Mouse (Mus musculus) limb, embryonic 11.5 days (tissue): ENCODE data around the gene Zer1. TPM values are rescaled to one million over a fixed set of nuclear protein-coding genes. Genes with fewer than 3 reads are reported as not detected.

Experiments
- ATAC-seq: fragments of 200-750 bp; cut with Nextera tagmentation; 2 replicates; pipeline ENCODE4 v1.8.0; 2017; ENCODE audit warnings: low read depth; ENCODE audit not compliant: insufficient number of reproducible peaks, low FRiP score, low TSS enrichment
- DNase-seq: peaks from one replicate; pipeline ENCODE4 v3.0.0-alpha.2; 2015; ENCODE audit warnings: low spot score
- H3K27ac ChIP-seq: fragments of 300-500 bp; sonication (generic); replicated peaks from 2 replicates; pipeline ENCODE4 v1.5.1; 2014; ENCODE audit warnings: low read depth, mild to moderate bottlenecking, low read length
- H3K27me3 ChIP-seq: fragments of 300-500 bp; sonication (generic); 2 replicates; pipeline ENCODE4 v1.6.1; 2014; ENCODE audit warnings: mild to moderate bottlenecking, low read length, mixed read lengths; ENCODE audit not compliant: control insufficient read depth, insufficient read depth
- H3K36me3 ChIP-seq: fragments of 300-500 bp; sonication (generic); 2 replicates; pipeline ENCODE4 v1.6.1; 2014; ENCODE audit warnings: mild to moderate bottlenecking, low read length, moderate library complexity, mixed read lengths; ENCODE audit not compliant: control insufficient read depth, insufficient read depth
- H3K4me1 ChIP-seq: fragments of 300-500 bp; sonication (generic); 2 replicates; pipeline ENCODE4 v1.6.1; 2014; ENCODE audit warnings: low read length, mixed read lengths; ENCODE audit not compliant: control insufficient read depth, insufficient read depth
- H3K4me2 ChIP-seq: fragments of 300-500 bp; sonication (generic); 2 replicates; pipeline ENCODE4 v1.6.1; 2014; ENCODE audit warnings: low read depth, mild to moderate bottlenecking, moderate library complexity; ENCODE audit not compliant: severe bottlenecking
- H3K4me3 ChIP-seq: fragments of 300-500 bp; sonication (generic); 2 replicates; pipeline ENCODE4 v1.5.1; 2014; ENCODE audit warnings: low read depth, low read length
- H3K9ac ChIP-seq: fragments of 300-500 bp; sonication (generic); 2 replicates; pipeline ENCODE4 v1.6.1; 2014; ENCODE audit warnings: mild to moderate bottlenecking, low read length
- H3K9me3 ChIP-seq: fragments of 300-500 bp; sonication (generic); 2 replicates; pipeline ENCODE4 v1.6.1; 2016; ENCODE audit warnings: low read length; ENCODE audit not compliant: control insufficient read depth
- WGBS: fragments of 180-500 bp; shearing (Covaris S2); extraction: QIAGEN DNeasy Blood & Tissue Kit; methylation state at CpG from one replicate; pipeline ENCODE4 v1.1.7; 2014; 5-methylcytosine and 5-hydroxymethylcytosine counted together
- polyA plus RNA-seq: library from polyadenylated mRNA; unstranded; fragments of >200 nt; fragmentation: Nextera tagmentation; extraction: Ambion mirVana; gene quantifications from 2 replicates; pipeline ENCODE4 v1.2.1, GENCODE M21; 2014

The Zer1 gene
- polyA plus RNA-seq, 1 experiment from 2014 or later, result 6.7 TPM

DNA sequence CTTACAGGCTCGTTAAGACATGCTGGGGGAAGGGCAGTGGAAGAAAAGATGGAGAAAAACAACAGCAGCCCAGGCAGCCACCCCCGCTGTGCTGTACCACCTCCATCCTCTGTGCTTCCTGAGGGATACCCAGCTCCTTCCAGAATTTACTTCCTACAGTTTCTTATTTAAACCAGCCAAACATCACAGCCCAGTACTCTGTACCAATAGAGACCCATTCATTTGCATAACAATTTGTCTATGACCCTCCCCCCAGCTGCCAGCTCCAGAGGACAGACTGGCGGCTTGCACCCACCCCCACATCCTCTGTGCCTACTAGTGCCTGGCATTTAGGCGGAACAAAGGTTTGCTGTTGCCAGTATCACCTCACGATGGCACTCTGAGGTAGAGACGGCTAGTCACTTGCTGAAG lies 4.7 kb downstream of the Zer1 start:
- no peak overlapping the region for H3K4me3 ChIP-seq
- H3K4me1 ChIP-seq, result peaks cover 6% of the 10 kb centered on the region
- no peaks in the 10 kb centered on the region for H3K27me3 ChIP-seq
- no peak for DNase-seq
- no peaks in the 10 kb centered on the region for H3K9me3 ChIP-seq
- H3K27ac ChIP-seq, result no peak overlapping the region
- H3K9ac ChIP-seq, result no peak overlapping the region
- no peak overlapping the region for H3K4me2 ChIP-seq
- 31% methylated on average over 6 of the region's 6 CpGs for WGBS
- H3K36me3 ChIP-seq, result no peaks in the 10 kb centered on the region
- no peak for ATAC-seq

DNA sequence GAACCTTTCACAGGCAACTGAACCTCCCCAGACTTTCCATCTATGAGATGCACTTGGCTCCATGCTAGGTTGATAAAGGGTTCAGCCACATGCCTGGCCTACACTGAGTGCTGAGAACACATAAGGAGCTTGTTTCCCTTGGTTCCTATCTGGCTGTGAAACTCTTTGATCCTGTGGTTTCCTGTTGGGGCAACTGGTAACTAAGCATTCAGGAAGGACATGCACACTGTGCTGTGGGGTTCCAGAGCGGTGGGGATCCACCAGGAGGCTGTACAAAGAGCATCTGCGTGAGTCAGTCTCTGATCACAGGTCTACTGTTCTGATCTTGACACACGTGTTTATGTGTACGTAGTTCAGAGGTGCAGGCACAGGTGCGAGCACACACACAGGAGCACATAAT lies 11.8 kb downstream of the Zer1 start:
- H3K36me3 ChIP-seq, result peaks cover 10% of the 10 kb centered on the region

DNA sequence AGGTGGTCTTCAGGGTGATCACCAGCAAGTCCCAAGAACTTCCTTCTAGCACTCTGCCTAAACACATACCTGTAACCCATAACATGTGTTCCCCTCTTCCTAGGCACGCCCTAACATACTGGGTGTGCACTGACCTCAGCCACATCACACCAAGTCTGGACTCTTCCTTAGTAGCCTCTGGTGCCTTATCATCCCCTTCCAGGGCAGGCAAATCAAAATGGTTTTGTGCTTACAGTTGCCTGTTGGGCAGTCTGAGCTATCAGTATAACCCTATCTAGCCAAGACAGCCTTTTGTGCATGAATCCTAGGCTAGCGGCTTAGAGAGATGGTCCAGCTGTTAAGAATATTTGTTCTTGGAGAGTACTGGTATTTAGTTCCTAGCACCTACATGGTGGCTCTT lies 12.9 kb downstream of the Zer1 start:
- 97% methylated on average over 2 of the region's 2 CpGs for WGBS
- ATAC-seq, result no peak
- H3K27me3 ChIP-seq, result no peaks in the 10 kb centered on the region
- H3K36me3 ChIP-seq, result peaks cover 10% of the 10 kb centered on the region
- no peak for DNase-seq
- no peak overlapping the region for H3K9ac ChIP-seq
- no peak overlapping the region for H3K27ac ChIP-seq
- no peak overlapping the region for H3K4me3 ChIP-seq
- H3K4me2 ChIP-seq, result no peak overlapping the region
- H3K9me3 ChIP-seq, result no peaks in the 10 kb centered on the region
- no peaks in the 10 kb centered on the region for H3K4me1 ChIP-seq

More for the DNA sequence above, 11.8 kb downstream of the Zer1 start:
- Histone ChIP-seq H3K4me3 (no peak overlapping the region), H3K4me1 (no peaks in the 10 kb centered on the region), H3K4me2 (no peak overlapping the region), H3K27ac (no peak overlapping the region), H3K27me3 (no peaks in the 10 kb centered on the region), H3K9ac (no peak overlapping the region), H3K9me3 (no peaks in the 10 kb centered on the region)
- DNase-seq (no peak), ATAC-seq (no peak)
- WGBS, result 92% methylated on average over 5 of the region's 5 CpGs

DNA sequence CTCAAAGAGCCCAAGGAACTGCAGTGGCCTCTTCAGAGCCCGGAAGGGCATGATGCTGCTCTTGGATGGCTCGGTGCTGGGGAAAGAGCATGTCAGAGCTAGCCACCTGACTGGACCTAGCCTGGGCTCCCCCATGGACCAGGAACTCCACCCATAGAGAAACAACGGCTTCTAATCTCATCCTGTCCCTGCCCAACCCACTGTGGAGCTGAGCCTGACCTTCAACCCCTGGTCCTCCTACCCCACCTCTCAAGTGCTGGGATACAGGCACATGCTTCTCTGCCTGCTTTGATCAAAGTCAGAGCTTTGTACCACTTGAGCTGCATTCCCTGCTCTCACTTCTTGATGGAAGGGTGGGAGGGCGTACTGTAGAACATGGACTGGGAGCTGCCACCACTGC lies 16.1 kb downstream of the Zer1 start:
- ATAC-seq, result no peak
- peaks cover 10% of the 10 kb centered on the region for H3K36me3 ChIP-seq
- H3K27me3 ChIP-seq, result no peaks in the 10 kb centered on the region
- no peak overlapping the region for H3K4me2 ChIP-seq
- no peak overlapping the region for H3K27ac ChIP-seq
- 91% methylated on average over 4 of the region's 4 CpGs for WGBS
- H3K4me1 ChIP-seq, result no peaks in the 10 kb centered on the region
- DNase-seq, result no peak
- no peaks in the 10 kb centered on the region for H3K9me3 ChIP-seq
- no peak overlapping the region for H3K4me3 ChIP-seq
- H3K9ac ChIP-seq, result no peak overlapping the region

DNA sequence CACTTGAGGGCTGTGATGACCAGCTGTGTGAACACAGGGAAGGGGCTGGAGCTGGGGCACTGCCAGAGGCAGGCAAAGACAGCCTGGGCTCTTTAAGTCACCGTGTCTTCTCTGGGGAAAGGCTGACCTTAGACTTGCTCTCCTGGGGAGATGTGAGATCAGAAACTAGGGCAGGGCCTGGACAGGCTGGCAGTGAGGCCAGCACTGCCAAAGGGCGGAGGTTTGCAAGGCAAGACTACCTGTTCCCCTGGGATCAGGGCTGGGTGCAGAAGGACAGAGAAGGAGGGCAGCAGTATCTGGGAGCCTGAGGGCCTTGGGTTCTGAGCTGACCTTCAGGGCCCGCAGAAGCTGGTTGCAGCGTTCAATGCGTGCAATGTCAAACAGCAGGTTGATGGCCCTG lies 16.7 kb downstream of the Zer1 start:
- ATAC-seq, result no peak
- no peak for DNase-seq
- H3K9ac ChIP-seq, result no peak overlapping the region
- WGBS, result 89% methylated on average over 5 of the region's 5 CpGs
- no peaks in the 10 kb centered on the region for H3K9me3 ChIP-seq
- H3K36me3 ChIP-seq, result peaks cover 10% of the 10 kb centered on the region
- H3K4me1 ChIP-seq, result no peaks in the 10 kb centered on the region
- H3K27me3 ChIP-seq, result no peaks in the 10 kb centered on the region
- no peak overlapping the region for H3K27ac ChIP-seq
- no peak overlapping the region for H3K4me2 ChIP-seq
- no peak overlapping the region for H3K4me3 ChIP-seq

DNA sequence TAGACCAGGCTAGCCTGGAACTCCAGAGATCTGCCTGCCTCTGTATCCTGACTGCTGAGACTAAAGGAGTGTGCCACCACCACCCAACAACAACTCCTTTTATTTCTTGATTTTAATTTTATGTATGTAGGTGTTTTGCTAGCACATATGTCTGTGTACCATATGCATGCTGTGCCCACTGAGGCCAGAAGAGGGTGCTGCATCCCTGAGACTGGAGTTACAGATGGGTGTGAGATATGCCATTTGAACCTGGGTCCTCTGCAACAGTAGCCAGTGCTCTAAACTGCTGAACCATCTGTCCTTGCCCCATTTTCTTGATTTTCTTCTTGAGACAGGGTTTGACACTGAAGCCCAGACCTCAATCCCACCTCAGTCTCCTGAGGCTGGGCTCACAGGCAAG lies 18.0 kb downstream of the Zer1 start:
- H3K27me3 ChIP-seq, result no peaks in the 10 kb centered on the region
- H3K4me3 ChIP-seq, result no peak overlapping the region
- H3K27ac ChIP-seq, result no peak overlapping the region; the same call in 1 of the 2 replicates
- ATAC-seq, result no peak
- no peaks in the 10 kb centered on the region for H3K4me1 ChIP-seq
- H3K9ac ChIP-seq, result no peak overlapping the region
- peaks cover 9% of the 10 kb centered on the region for H3K36me3 ChIP-seq
- DNase-seq, result peak; percentile 67
- no peaks in the 10 kb centered on the region for H3K9me3 ChIP-seq
- H3K4me2 ChIP-seq, result no peak overlapping the region

DNA sequence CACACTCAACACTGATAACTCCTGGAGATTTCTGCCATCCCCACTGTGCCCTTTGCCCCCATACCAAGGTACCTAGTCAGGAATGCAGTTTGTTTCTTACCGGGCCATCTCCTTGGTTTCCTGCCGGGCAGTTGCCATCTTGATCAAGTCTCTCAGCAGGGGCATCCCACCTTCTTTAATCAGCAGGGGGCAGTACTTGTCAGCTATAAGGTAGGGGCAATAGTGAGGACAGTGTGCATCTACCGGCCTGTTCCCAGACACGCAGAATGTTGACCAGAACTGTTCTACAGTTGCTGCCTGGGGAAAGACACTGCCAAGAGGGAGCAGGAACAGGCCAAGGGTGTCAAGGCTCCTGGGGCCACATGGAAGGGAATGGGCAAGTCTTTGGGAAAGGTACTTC lies 24.2 kb downstream of the Zer1 start:
- 72% methylated on average over 4 of the region's 4 CpGs for WGBS

DNA sequence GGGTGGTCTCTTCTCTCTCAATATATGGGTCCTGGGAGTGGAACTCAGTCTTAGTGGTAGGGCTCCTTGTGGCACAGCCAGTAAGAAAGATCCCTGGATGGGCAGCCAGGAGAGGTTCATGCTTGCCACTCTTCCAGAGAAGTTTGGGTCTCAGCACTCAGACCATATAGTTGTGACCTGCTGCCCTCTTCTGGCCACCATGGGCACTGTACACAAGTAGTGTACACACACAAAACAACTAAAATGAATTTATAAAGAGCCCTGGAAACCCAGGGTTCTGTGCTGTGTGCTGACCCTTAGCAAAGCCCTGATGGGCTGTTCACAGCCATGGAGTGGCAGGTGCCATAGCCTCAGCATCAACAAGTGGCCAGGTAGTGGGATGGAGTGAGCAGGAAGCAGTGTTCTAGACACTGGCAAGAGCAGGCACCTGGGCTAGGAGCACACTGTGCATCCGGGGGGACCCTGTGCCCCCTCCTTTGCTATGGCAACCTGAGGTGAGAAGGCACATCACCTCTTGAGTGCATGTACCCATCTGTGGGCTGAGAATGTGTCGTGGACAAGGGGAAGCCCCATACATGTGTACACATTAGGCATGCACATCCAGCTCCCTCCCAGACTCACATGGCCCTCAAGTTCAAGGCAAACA lies 28.4 kb downstream of the Zer1 start:
- WGBS, result 73% methylated on average over 2 of the region's 2 CpGs
- Histone ChIP-seq H3K27ac (no peak overlapping the region), H3K4me3 (no peak overlapping the region), H3K4me2 (no peak overlapping the region), H3K27me3 (no peaks in the 10 kb centered on the region), H3K9ac (no peak overlapping the region), H3K9me3 (no peaks in the 10 kb centered on the region), H3K4me1 (0 out of 2 replicates have a peak, but pooled peaks cover 3% of the 10 kb centered on the region), H3K36me3 (peaks cover 6% of the 10 kb centered on the region; the same call in 1 of the 2 replicates)
- ATAC-seq (no peak), DNase-seq (peak; percentile 64)

More for the DNA sequence above, 24.2 kb downstream of the Zer1 start:
- Histone ChIP-seq H3K27ac (no peak overlapping the region), H3K36me3 (peaks cover 12% of the 10 kb centered on the region; the same call in 1 of the 2 replicates), H3K9me3 (no peaks in the 10 kb centered on the region), H3K4me2 (no peak overlapping the region), H3K9ac (no peak overlapping the region), H3K27me3 (no peaks in the 10 kb centered on the region), H3K4me1 (no peaks in the 10 kb centered on the region), H3K4me3 (no peak overlapping the region)
- DNase-seq (no peak), ATAC-seq (no peak)

DNA sequence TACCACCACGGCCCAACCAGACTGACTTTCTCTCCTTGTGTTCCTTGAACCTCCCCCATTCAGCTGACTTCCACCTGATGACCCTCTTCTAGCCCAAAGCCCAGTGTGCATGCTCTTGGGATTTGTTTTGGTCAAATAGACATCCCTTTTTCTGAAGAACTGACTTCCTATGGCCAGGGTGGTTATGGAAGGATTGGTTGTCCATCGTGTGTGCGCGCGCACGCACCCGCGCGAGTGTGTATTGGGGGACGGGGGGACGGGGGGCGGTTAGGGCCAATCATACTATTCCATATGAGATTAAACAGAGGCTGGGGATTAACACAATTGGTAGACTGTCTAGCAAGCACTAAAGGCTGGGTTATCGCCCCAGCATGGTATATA lies 30.2 kb downstream of the Zer1 start:
- 3% methylated on average over 13 of the region's 13 CpGs for WGBS
- no peaks in the 10 kb centered on the region for H3K9me3 ChIP-seq
- no peaks in the 10 kb centered on the region for H3K27me3 ChIP-seq
- peak overlapping the region; percentile 62 for H3K4me2 ChIP-seq
- DNase-seq (peak; percentile 44), ATAC-seq (no peak)
- H3K36me3 ChIP-seq, result peaks cover 6% of the 10 kb centered on the region; the same call in 1 of the 2 replicates
- H3K27ac ChIP-seq, result no peak overlapping the region
- H3K4me3 ChIP-seq, result peak overlapping the region; percentile 52
- 0 out of 2 replicates have a peak, but pooled peaks cover 3% of the 10 kb centered on the region for H3K4me1 ChIP-seq
- peak overlapping the region; percentile 24; the same call in 1 of the 2 replicates for H3K9ac ChIP-seq
